ENCODE assay signal across 15 mouse cellular contexts in the genomic region with DNA sequence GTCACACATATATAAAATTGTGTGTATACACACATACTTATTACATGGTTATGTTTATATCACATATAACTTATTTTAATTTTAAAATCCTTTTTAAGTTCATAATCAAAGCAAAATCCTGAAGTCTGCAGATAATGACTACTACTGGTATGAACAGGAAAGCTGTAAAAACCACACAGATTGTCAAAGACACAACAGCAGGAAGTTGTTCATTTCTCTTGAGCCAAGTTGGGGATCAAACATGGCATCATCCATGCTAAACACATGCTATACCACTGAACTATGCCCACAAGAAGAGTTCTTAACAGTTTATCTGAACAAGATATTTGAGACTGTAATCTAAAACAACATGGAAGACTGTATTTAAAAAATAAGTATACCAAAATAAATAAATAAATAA.
"Had no signal": no experiment of that assay in that cellular context is flagged by ENCODE, and none has a peak within 500 bp of the region (broad histone marks: within the 10 kb centered on the region; RNA-seq: fewer than 3 reads in every experiment).

No protein-coding gene starts in this region.

- H3K9ac ChIP-seq: liver, embryonic 12.5 days; liver, embryonic 15.5 days; lung, embryonic 15.5 days; neural tube, embryonic 12.5 days; neural tube, embryonic 15.5 days had no signal

- DNase-seq: kidney, adult 18-20 months; kidney, postnatal 4 days; layer of hippocampus, postnatal 36 days; lung, adult 18-20 months; right cerebral cortex, adult 18-20 months; right cerebral cortex, postnatal 14 days; right cerebral cortex, postnatal 4 days; thymus, postnatal 36 days had no signal

- ATAC-seq: liver, embryonic 12.5 days had no signal

- H3K27ac ChIP-seq: liver, embryonic 12.5 days; liver, embryonic 15.5 days; neural tube, embryonic 12.5 days; stomach, postnatal 0 days had no signal

- H3K36me3 ChIP-seq: liver, embryonic 12.5 days; liver, embryonic 15.5 days; lung, embryonic 15.5 days; neural tube, embryonic 12.5 days; neural tube, embryonic 15.5 days had no signal

- H3K4me3 ChIP-seq: left cerebral cortex, adult 2 months; liver, embryonic 12.5 days; liver, embryonic 15.5 days; lung, embryonic 15.5 days; neural tube, embryonic 12.5 days; neural tube, embryonic 15.5 days had no signal

- H3K27me3 ChIP-seq: liver, embryonic 12.5 days; liver, embryonic 15.5 days; lung, embryonic 15.5 days; neural tube, embryonic 12.5 days; neural tube, embryonic 15.5 days had no signal

- H3K4me1 ChIP-seq: liver, embryonic 15.5 days had no signal
